Mouse (Mus musculus) left cerebral cortex, postnatal 14 days (tissue): ENCODE results near the gene Srrm4. TPM values are rescaled to one million over a fixed set of nuclear protein-coding genes. Genes with fewer than 3 reads are reported as not detected.

ENCODE experiments used
- DNase-seq, 2 experiments: peaks; one replicate each; pipeline ENCODE4 v3.0.0; 2021 to 2022; ENCODE audit warnings: low spot score in 2 of 2, mixed read lengths in 1 of 2
- intact Hi-C: fragments of 180-260 bp; cut with DNase I; formaldehyde crosslinking; loops from one replicate; pipeline ENCODE4 v1.15.1; 2025
- total RNA-seq, 2 experiments: library from RNA; stranded (reverse); gene quantifications; 2 replicates each; pipeline ENCODE4 v1.2.3; 2021

Srrm4 gene
- total RNA-seq, 2 experiments from 2014 or later = 28.4 to 29.1 TPM

DNA sequence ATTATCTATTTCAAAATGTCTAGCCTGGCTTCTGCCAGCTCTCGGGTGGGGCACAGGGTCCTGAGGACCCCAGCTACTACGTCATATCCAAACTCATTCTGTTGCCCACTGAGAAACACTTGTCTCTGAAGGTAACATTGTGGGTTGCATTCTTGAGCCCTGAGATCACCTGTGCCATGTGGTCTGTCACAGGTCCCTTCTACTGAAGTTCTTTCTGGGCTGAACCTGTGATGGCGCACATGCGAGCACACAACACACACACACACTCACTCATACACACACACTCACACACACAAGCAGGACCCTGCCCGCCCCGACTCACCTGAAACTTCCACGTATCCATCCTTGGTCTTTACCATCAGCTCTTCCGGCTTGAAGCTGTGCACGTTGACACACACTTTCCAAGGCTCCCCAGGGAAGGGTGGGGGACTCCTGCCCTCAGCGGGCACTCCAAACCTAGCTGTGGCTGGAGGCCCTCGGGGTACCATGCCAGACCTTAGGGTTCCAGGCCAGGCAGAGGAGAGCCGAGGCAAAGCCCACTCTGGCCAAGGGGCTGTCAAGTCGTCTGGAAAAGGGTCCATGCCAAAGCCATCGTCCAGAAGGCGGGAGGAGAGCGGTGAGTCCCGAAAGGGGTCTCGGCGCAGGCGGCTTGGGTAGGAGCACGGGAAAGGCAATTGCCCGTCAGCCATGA lies 169.7 kb downstream of the Srrm4 start:
- intact Hi-C loops = no loop called here

DNA sequence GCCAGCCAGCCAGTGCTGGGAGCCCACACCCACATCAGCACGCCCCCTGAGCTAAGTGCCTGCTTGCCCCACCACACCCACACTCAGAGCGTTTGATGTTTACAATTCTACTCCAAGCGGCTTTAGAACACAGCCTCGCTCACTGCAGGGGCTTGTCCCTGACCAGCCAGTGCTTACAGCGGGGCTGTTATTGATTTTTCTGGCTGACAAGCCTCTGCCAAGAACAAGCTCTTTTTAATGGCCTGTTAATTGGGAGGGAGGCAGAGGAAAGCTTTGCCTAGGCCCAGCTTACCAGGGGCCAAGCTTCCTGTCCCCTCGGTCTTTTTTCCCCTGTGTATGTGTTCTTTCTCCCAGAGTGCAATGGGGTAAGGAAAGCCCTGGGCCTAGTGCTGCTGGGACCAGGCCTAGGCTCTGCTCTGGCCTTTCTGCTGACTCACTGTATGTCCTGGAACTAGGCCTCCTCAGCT lies 170.8 kb downstream of the Srrm4 start:
- no peak for DNase-seq
- intact Hi-C loops = no loop called here

More for the DNA sequence above, 169.7 kb downstream of the Srrm4 start:
- DNase-seq = no peak

DNA sequence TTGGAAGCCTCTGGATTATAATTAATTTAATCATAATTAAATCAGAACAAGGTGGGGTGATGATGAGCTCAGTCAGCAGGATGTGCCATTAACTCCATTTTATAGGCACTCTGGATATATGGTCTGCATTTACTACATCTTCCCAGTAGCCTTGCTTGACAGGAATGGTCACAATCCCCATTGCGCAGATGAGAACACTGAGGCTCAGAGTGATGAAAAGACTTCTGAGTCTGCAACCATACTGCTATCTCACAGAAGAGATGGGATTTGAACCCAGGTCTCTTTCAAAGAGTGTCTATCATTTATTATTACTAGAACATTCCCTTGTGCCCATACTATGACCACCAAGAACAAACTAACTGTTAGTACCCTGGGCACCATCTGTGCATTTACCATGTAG lies 171.4 kb downstream of the Srrm4 start:
- intact Hi-C loops = no loop called here
- no peak for DNase-seq

DNA sequence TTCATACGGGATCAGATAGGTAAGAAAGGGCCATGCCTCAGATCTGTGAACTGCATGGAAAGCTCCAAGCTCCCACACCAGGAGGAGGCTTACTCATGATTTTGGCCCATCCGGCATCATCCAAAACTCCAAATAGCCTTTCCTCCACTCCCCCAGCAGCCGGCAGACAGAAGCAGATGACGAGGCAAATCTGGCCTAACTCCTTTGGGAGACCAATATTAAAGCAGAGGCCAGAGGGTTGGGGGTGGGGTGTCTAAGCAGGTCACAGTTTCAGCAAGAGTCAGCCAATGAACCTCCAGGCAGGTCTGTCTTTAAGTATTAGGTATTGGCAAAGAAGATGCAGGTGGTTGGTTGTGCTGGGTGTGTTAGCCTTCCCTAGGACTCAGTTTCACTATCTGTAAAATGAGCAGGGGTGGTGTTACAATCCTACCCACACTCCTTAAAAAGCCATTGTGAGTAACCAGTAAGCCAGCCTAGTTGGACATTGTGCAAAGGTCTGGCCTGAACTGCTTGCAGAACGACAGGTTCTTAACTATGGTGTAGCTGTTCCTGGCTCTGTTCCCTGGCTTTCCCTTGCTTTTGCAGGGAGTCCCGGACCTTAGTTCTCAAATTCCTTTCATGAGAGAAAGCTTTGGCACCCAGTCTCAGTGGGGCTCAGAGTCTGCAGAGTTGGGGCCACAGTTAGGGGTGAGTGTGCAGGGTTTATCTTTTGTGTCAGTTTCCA lies 172.1 kb downstream of the Srrm4 start:
- intact Hi-C loops = no loop called here

DNA sequence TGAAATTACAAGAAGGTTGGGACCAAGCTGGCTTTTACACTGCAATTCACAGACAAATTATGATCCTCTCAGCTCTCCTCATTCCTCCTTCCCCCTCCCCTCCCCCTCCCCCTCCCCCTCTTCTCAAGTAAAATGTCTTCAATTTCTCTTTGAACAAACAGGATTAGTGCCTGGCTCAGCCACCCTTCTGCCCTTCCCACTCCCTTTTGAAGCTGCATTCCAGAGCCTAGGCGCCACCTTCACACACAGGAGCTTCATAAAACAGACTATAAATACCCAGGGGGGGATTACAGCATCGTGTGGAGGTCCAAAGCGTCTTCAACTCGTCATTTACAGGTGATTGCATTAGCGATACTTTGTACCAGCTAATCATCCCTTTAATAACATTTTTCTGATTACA lies 175.4 kb downstream of the Srrm4 start:
- intact Hi-C loops = no loop called here
- DNase-seq = no peak

More for the DNA sequence above, 172.1 kb downstream of the Srrm4 start:
- DNase-seq = no peak

DNA sequence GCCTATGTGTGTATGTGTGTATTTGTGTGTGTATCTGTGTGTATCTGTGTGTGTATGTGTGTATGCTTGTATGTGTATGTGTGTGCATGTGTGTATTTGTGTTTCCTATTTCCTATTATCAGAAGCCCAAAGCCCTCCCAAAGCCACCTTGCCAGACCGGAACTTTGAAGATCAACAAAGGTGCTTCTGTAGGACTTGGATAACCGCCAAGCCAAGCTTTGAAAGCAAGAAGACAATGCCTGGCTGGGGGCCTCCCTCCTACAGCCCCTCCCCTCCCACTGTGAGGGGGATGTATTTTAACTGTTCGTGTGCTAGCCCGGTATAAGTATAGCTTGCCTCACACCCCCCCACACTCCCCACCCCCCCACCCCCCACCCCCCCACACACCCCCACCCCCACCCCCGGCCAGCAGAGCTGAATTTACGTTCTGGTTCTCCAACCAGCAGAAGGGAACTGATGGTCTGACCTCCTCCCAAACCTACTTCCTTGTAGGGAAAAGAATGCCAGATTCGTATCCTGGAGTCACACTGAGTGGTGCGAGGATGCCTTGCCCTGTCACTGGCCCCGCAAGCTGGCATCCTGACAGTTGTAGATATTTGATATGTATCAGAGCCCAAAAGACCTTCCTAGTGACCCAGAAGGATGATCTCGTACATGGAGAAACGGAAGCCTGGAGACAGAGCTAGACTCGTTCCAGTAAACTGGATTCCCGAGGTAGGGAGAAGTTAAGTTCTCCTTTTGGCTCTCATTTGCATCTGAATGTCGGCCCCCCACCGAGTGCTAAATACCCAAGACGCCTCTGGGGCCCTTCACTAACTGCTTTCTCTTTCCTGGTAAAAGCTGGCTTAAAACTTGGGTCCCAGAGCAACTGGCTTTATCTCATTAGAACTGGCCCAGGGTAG lies 181.7 kb downstream of the Srrm4 start:
- DNase-seq = no peak
- intact Hi-C loops = no loop called here

DNA sequence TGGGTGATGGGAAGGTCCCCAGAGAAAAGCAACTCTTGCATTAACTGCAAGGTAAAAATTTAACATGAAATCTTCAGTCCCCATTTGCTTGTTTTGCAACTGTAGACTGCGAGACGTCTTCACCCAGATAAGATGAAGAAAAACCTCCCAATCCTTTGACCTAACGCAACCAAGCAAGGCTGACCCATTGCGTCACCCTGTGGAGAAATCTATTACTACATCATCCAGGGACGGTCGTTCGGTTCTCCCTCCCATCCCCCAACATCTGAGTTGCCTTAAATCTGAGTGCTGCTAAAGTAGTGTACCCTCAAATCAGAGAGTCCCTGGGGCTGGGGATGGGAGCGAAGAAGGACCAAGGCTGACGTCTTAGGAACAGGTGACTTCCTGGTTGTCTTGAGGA lies 182.7 kb downstream of the Srrm4 start:
- intact Hi-C loops = no loop called here

DNA sequence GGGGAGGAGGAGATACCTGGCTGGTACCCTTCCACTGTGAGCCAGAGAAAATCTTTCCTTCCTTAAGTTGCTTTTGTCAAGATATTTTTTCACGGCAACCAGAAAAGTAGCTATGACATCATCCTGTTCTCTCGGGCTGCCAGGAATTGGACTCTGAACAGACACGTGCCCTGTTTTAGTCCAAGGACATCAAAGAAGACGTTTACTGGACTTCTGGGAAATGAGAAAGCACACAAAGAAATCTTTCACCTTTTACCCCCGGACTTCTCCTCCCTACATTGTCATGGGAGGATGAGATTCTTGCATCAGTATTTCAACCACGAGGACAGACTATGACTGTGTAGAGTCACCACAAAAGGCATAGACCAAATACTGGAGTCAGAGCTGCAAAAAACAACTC lies 183.7 kb downstream of the Srrm4 start:
- no peak for DNase-seq
- intact Hi-C loops = no loop called here

More for the DNA sequence above, 182.7 kb downstream of the Srrm4 start:
- no peak for DNase-seq

DNA sequence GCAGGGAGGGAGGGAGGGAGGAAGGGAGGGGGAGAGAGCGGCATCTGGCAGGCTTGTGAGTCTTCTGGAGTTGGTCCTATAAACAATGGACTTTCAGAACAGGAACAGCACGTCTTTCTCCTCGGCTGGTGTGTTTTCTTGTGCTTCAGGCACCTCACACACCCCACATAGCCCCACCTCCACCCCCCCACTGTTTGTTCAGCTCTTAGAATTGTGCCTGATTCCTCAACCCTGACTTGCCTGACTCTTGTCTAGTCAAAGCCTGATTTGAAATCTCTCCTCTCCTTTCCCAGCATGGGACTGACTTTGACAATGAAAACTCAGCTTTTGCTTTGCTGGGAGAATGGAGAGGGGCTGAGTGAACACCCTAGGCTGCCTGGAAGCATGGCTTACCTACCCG lies 184.3 kb downstream of the Srrm4 start:
- DNase-seq = no peak
- intact Hi-C loops = no loop called here

DNA sequence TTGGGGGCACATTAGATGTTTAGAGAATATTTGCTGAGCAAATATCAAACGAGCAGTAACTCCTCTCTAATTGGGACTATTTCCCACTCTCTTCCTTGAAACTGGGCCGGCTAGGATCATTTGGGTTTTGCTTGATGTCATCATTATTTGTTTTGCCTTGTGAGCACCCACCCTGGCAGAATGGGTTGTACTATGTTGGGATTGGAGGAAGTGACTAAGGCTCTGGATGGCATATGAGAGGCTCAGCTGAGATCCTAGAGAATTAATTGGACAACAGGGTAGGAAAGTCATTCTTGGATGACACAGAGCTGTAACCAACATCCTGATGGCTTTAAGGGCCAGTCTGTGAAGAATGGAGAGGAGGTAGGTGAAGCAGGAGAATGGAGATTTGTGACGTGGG lies 185.1 kb downstream of the Srrm4 start:
- DNase-seq = no peak
- intact Hi-C loops = no loop called here

DNA sequence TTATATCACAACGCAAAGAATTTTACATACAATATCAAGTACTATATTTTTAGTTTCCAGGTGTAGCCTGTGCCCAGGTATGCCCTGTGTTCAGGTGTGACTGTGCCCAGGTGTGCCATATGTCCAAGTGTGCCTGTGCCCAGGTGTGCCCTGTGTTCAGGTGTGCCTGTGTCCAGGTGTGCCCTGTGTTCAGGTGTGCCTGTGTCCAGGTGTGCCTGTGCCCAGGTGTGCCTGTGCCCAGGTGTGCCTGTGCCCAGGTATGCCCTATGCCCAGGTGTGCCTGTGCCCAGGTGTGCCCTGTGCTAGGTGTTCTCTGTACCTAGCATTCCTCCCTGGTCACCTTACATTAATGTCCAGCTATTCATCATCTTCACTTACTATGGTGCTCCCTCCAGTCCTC lies 185.7 kb downstream of the Srrm4 start:
- no peak for DNase-seq
- intact Hi-C loops = no loop called here

DNA sequence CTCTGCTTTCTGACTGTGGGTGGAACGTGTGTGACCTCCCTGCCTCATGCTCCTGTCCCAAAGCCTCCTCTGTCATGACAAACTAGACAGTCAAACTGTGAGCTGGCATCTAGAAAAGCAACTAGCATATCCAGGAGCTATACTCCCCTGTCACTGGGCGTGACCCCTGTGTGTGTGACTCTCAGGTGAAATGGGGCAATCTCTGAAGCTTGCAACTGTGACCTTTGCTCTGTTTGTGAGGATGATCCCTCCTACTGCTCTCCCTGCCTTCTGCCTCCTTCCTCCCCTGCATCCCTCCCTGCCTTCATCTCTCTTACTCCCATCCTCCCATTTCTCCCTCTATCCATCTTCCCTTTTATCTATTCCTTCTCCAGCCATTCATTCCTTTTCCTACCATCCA lies 187.6 kb downstream of the Srrm4 start:
- intact Hi-C loops = no loop called here
- no peak for DNase-seq

DNA sequence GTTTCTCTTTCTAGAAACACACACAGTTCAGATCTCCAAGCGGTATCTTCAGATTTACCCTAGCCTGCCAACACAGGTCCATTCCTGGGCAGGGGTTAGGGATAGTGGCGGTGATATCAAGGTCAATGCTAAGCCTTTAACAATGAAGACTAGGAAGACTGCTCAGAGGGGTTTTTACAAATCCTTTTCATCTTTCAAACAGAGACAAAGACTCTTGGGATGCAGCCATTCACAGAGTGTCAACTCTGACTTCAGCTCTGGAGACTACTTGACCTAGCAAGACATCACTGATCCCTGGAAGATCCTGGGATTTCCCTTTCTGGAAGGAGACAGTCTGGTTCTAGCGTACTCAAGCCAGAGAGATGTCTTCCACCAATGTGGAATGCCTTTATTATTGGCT lies 190.8 kb downstream of the Srrm4 start:
- no peak for DNase-seq
- intact Hi-C loops = no loop called here

DNA sequence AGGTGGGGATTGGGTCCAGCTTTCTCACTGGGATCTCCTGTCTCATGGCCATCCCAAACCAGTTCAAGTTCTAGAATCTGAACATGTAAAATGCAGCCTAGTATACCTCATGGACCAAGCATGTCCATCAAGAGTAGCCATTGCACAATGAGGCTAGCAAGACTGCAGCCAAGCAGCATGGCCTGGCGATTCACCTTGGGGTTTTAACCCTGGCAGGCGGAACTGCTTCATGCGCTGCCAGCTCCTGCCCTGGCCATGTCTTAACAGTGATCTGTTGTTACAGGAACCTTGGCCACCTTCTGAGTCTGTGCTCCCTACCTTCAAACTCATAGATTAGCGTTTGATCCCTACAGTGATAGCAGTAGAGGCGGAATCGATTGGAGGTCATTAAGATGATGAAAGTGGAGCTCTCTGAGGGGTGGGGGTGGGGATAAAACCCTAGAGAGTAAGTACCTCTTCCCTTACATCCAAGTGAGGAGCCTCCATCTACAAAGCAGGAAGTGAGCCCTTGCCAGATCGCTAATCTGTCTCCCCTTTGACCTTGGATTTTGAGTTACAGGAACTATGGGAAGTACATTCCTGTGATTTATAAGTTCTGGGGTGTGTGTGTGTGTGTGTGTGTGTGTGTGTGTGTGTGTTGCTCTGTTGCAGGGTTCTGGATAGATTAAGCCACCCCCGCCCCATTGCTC lies 191.4 kb downstream of the Srrm4 start:
- intact Hi-C loops = no loop called here
- DNase-seq = no peak

DNA sequence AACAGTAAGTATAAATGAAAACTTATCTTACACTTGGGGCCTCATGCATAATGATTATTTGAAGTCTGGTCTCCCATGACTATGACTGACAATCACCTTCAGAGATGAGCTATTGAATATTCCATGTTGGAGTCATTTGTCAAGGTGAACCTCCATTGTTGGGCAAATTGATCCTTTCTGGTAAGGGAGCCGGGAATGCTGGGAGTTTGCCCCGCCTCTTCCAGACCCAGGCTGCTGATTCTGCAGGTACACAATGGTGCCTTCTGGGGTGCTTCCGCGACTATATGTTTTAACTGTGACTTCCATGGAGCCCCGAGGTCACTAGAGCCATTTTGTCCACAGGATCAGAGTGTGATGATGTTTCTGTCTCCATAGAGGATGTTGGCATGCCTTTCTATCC lies 195.5 kb downstream of the Srrm4 start:
- intact Hi-C loops = no loop called here
- no peak for DNase-seq

DNA sequence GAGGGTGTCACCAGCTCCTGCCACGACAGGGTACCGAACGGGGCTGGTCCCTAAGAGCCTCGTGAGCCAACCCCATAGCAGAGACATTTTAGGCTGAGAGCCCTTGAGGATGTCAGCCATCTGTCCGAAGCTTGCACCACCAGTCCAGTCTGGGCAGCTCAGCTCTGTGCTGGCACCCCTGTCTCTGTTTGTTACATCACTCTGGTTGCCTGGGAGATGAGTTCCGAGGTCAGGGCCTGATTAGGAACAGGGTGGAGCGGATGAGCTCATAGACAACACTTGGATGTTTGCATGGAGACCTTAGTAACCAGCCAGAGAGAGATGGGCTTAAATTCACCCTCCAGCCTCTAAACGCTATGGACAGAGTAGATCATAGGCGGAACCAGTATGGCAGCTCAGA lies 199.0 kb downstream of the Srrm4 start:
- intact Hi-C loops = no loop called here
- DNase-seq = no peak

DNA sequence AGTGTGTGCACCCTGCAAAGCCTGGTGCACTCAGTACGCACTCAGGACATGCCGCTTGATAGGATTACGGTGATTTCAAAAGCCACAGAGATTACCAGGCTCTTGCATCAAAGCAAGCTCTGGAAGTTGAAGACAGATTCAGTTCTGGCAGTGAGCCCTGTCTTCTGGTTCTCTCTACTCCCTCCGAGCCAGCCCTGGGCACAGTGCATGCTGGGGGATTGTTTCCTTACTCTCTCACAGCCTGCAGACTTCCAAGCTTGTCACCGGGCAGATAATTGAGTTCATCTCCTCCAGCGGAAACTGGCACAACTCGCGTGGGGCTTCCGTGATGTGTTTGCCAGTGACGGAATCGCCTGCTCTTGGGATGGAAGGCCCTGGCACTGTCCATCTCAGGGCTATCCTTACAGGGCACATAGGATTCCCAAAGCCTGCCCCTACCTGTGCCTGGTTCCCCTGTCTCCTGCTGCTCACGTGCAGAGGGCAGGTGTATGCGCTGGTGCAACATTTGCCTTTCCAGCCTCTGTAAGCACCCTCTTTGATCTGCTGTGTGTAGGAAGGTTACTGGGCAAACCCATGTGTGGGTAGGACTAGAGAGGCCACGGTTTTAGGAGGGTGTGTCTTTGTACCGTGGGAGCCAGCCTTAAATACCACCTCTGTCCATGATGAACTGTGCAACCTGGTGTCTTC lies 201.6 kb downstream of the Srrm4 start:
- peak; percentile 72 to 89 for DNase-seq
- intact Hi-C loops = loop anchor here (5.0 kb wide), 2 partner anchors 62 to 202 kb away; partner anchors contain the start of gene Srrm4

DNA sequence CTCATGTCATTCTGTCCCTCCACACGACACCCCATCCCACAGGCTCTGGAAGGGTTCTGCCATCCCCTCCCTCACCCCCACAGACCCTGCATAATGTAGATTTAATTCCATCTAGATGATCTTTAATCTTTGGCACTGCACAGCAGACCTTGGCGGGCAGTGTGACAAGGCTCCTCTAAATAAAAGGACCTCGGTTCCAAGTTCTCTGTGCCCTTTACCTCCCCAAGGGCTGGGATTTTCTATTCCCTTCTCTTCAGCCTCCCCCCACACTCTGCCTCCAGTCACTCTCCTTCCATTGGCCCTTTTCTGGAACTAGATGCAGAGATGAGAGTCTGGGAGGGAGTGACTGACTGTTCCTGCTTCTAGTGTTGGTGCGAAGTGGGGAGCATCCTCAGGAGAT lies 202.3 kb downstream of the Srrm4 start:
- intact Hi-C loops = loop anchor here (5.0 kb wide), 2 partner anchors 63 to 203 kb away; partner anchors contain the start of gene Srrm4
- no peak for DNase-seq
